Mouse (Mus musculus) heart, postnatal 0 days (tissue): ENCODE data around the gene Esrra.

Experiments used
- CTCF ChIP-seq: IDR thresholded peaks from 2 replicates; pipeline ENCODE4 v1.5.1; 2016; ENCODE audit warnings: antibody characterized with exemption, control low read depth, low read depth
- EP300 ChIP-seq: IDR thresholded peaks from 2 replicates; pipeline ENCODE4 v1.6.1; 2016; ENCODE audit warnings: antibody characterized with exemption, low read depth

DNA sequence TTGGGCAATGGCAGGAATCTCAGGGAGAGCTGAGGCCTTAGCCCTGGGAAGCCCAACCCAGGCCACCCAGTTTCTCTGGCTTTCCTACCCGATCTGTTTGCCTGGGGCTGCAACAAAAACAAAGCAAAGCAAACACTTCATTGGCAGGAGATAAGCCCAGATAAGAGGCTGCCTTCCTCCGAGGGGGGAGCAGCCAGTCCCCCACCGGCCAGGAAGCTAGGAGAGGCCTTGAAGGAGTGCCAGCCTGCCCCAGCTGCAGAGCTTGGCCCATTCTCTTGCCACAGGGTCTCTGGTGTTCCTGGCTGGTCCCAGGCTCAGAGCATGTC, 31.1 kb upstream of the Esrra start:
- no peak for TF ChIP-seq CTCF
- TF ChIP-seq EP300, result no peak
